Mouse (Mus musculus) hindbrain, embryonic 16.5 days (tissue): ENCODE measurements at regions not wholly inside any gene's neighbourhood (a gene's known extent, or its start where the extent isn't known, plus 50 kb on each side); places are given as distances from the start of the nearest gene placed in this dataset.

Source experiments
- ATAC-seq: fragments of 200-750 bp; cut with Nextera tagmentation; 2 replicates; pipeline ENCODE4 v1.8.0; 2017; ENCODE audit warnings: moderate TSS enrichment, moderate library complexity
- H3K27ac ChIP-seq: fragments of 300-500 bp; sonication (generic); 2 replicates; pipeline ENCODE4 v1.5.1; 2014; ENCODE audit warnings: low read depth, mild to moderate bottlenecking, control low read depth, low read length, moderate library complexity
- H3K27me3 ChIP-seq: fragments of 300-500 bp; sonication (generic); replicated peaks from 2 replicates; pipeline ENCODE4 v1.6.1; 2014; ENCODE audit warnings: low read length; ENCODE audit not compliant: control insufficient read depth, insufficient read depth
- H3K36me3 ChIP-seq: fragments of 300-500 bp; sonication (generic); 2 replicates; pipeline ENCODE4 v1.6.1; 2014; ENCODE audit warnings: mild to moderate bottlenecking, low read length, moderate library complexity, mixed read lengths; ENCODE audit not compliant: control insufficient read depth, insufficient read depth
- H3K4me1 ChIP-seq: fragments of 300-500 bp; sonication (generic); 2 replicates; pipeline ENCODE4 v1.6.1; 2014; ENCODE audit warnings: low read depth, low read length; ENCODE audit not compliant: control insufficient read depth, insufficient read depth
- H3K4me2 ChIP-seq: fragments of 300-500 bp; sonication (generic); 2 replicates; pipeline ENCODE4 v1.6.1; 2014; ENCODE audit warnings: mild to moderate bottlenecking, low read length, control low read depth, moderate library complexity
- H3K4me3 ChIP-seq: fragments of 300-500 bp; sonication (generic); 2 replicates; pipeline ENCODE4 v1.5.1; 2014; ENCODE audit warnings: mild to moderate bottlenecking, low read length, control low read depth, moderate library complexity
- H3K9ac ChIP-seq: fragments of 300-500 bp; sonication (generic); 2 replicates; pipeline ENCODE4 v1.6.1; 2014; ENCODE audit warnings: low read depth, mild to moderate bottlenecking, control low read depth, low read length, moderate library complexity
- H3K9me3 ChIP-seq: fragments of 300-500 bp; sonication (generic); 2 replicates; pipeline ENCODE4 v1.6.1; 2014; ENCODE audit warnings: mild to moderate bottlenecking, low read length, moderate library complexity; ENCODE audit not compliant: control insufficient read depth
- WGBS: fragments of 180-500 bp; shearing (Covaris S2); extraction: QIAGEN DNeasy Blood & Tissue Kit; methylation state at CpG from one replicate; pipeline ENCODE4 v1.1.7; 2014; 5-methylcytosine and 5-hydroxymethylcytosine counted together

- no peaks in the 10 kb centered on the region for H3K9me3 ChIP-seq
- no peak overlapping the region for H3K27ac ChIP-seq
- no peaks in the 10 kb centered on the region for H3K36me3 ChIP-seq
- no peak overlapping the region for H3K4me3 ChIP-seq
- H3K27me3 ChIP-seq = no peaks in the 10 kb centered on the region
- H3K9ac ChIP-seq = no peak overlapping the region
- no peak overlapping the region for H3K4me2 ChIP-seq
- peak; percentile 91 for ATAC-seq
- 32% methylated on average over 3 of the region's 3 CpGs for WGBS
- H3K4me1 ChIP-seq = no peaks in the 10 kb centered on the region
Observed at GRCm38 (mm10) chr3:16431082-16431818, 425.0 kb upstream of the Gm5150 start.
